Mouse (Mus musculus): ENCODE measurements around the gene Agbl2.

- TF ChIP-seq CTCF (IDR thresholded peaks at IDR 0.05; ENCODE audit: borderline replicate concordance, insufficient read depth, low read length) (no peak), POLR2A (IDR thresholded peaks at IDR 0.05; ENCODE audit: low read depth, low read length) (no peak)
Observed at GRCm38 (mm10) chr2:90739327-90739726, 43.2 kb upstream of the Agbl2 start.
